Mouse (Mus musculus) lung, adult 10 weeks (tissue): ENCODE data around the gene Zfp202. TPM values are rescaled to one million over a fixed set of nuclear protein-coding genes. Genes with fewer than 3 reads are reported as not detected.

ENCODE experiments used
- polyA plus RNA-seq: library from polyadenylated mRNA; stranded (reverse); fragments of 350-450 nt; fragmentation: Illumina TruSeq; extraction: RNeasy Lipid Tissue Mini Kit (QIAGEN cat#74804); gene quantifications from one replicate; pipeline ENCODE4 v1.2.3, GENCODE M21; 2014; ENCODE audit warnings: low read depth, low replicate concordance; ENCODE audit not compliant: insufficient read depth

Zfp202 gene
- polyA plus RNA-seq: 1.2 TPM

DNA sequence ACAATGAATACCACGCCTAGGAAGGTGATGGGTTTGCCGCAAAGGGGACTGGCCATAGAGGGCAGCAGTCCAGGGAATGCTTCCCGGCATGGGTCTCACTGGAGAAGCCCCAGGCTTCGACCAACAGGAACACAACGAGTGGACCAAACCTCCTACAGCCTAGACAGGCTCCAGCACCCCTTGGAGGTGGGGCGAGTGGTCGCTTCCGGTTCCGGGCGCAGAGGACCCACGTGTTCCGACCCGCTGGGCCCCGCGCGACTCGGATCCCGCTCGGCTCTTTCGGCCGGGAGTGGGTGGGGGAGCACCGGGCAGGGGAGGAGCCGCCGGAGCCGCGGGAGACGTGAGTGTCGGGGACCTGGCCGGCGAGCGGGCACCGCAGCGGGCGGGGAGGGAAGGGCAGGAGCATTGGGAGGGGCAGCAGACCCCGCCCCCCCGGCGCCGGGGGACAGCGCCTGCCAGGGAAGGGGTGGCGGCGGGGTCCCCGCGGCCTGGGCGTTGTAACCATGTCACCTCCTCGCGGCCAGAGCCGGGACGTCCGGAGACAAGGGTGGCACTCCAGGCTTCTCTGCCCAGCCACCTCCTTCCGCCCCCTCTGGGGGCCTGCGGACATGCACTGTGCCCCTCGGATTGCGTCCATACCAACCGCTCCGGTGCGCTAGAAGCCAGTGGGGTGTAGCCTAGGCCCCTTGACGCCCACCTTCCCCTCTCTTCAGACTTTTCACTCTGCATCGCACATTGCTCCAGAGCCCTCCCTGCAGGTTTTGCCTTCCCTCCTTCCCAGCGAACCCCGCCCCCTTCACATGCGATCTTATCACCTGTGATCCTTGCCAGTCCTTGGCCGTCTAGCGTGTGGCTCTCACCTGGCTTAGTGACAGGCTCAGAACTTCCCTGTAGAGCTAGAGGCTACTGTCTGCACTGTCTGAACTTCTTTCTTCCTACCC lies at the start of gene Zfp202:
TSS of gene Zfp202 (plus strand) at position 219 of the 941 bp plus-strand sequence.

DNA sequence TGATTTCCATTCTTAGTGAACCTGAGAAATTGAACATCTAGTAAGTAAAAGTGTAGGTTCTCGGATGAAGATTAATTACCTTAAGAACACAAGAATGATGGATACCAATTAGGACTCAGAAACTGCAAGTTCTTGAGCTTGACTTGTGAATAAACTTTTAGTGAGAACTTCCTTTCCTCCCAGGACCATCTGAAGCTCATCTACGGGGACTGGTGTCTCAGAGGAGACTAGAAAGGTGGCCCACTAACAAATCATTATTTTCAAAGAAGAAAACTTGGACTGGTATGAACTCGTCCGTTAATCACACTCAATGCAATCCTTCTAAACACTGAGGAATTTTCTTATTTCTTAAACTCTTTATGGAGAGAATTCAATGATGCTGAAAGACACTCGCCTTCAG lies 11.5 kb upstream of the Zfp202 start, which contains the start of gene Olfr986:
TSS of gene Olfr986 (plus strand) at position 301 of the 400 bp plus-strand sequence.

Other genes starting within 250 kb of the Zfp202 start
- gene Olfr975, start 240.3 kb upstream of the Zfp202 start, polyA plus RNA-seq: not detected
- gene Olfr976, start 231.2 kb upstream of the Zfp202 start, polyA plus RNA-seq: not detected
- not detected for gene Olfr978, start 200.2 kb upstream of the Zfp202 start, polyA plus RNA-seq
- not detected for gene Olfr979, start 188.9 kb upstream of the Zfp202 start, polyA plus RNA-seq
- gene Olfr980, start 182.7 kb upstream of the Zfp202 start, polyA plus RNA-seq: not detected
- gene Olfr981, start 170.9 kb upstream of the Zfp202 start, polyA plus RNA-seq: not detected
- gene Olfr982, start 118.5 kb upstream of the Zfp202 start, polyA plus RNA-seq: not detected
- gene Olfr983, start 98.7 kb upstream of the Zfp202 start, polyA plus RNA-seq: not detected
- gene Olfr984, start 78.1 kb upstream of the Zfp202 start, polyA plus RNA-seq: not detected
- not detected for gene Olfr985, start 62.1 kb upstream of the Zfp202 start, polyA plus RNA-seq
- gene Tmem225, start 44.2 kb upstream of the Zfp202 start, polyA plus RNA-seq: not detected
- gene Olfr986, start 11.4 kb upstream of the Zfp202 start, polyA plus RNA-seq: not detected
- 12.1 TPM for gene Scn3b, start 76.9 kb downstream of the Zfp202 start, polyA plus RNA-seq